Mouse (Mus musculus): ENCODE results near the gene Bok. TPM values are rescaled to one million over a fixed set of nuclear protein-coding genes. Genes with fewer than 3 reads are reported as not detected.
"Not testable (repeated sequence)": the region's sequence is repeated elsewhere in the genome, so short reads cannot be mapped to it uniquely, and the experiment has no call there.

Gene Bok
- total RNA-seq (2014; fragmentation: Nextera tagmentation) = not detected in 2 replicates
- not detected in 2 replicates for total RNA-seq (2017)

GRCm38 (mm10) chr1:93685401-93686244 is at the start of gene Bok:
Gene Bok, plus strand, starts transcription at chr1:93685660.
- ATAC-seq (replicated peaks; ENCODE audit: low FRiP score, low TSS enrichment, poor library complexity, severe bottlenecking) = no peak

- 0 out of 2 replicates have a peak, but pooled peaks have one; percentile 25 for ATAC-seq (replicated peaks; ENCODE audit: low FRiP score, low TSS enrichment, poor library complexity, severe bottlenecking)
Measured at GRCm38 (mm10) chr1:93636211-93636897, 49.1 kb upstream of the Bok start.

DNA sequence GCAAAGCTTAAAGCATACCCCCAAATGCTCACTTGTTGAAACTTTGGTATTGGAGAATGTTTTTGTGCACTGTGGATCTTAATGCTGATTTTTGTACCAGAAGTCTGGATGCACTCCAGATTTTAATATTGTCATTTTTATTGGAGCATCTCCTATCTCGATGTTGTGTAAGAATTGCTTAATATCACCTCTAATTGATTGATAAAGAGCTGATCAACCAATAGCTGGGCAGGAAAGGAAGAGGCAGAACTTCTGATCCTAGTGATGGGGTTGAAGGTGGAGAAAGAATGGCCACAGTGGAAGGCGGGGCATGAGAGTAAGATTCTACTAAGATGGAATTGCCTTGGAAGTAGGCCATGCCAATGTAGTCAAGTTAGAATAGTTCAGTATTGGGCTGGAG is 43.5 kb upstream of the Bok start:
- no peak for ATAC-seq (replicated peaks; ENCODE audit: low FRiP score, low TSS enrichment, poor library complexity, severe bottlenecking)

GRCm38 (mm10) chr1:93642692-93643091 is 42.8 kb upstream of the Bok start:
- no peak for ATAC-seq (replicated peaks; ENCODE audit: low FRiP score, low TSS enrichment, poor library complexity, severe bottlenecking)

DNA sequence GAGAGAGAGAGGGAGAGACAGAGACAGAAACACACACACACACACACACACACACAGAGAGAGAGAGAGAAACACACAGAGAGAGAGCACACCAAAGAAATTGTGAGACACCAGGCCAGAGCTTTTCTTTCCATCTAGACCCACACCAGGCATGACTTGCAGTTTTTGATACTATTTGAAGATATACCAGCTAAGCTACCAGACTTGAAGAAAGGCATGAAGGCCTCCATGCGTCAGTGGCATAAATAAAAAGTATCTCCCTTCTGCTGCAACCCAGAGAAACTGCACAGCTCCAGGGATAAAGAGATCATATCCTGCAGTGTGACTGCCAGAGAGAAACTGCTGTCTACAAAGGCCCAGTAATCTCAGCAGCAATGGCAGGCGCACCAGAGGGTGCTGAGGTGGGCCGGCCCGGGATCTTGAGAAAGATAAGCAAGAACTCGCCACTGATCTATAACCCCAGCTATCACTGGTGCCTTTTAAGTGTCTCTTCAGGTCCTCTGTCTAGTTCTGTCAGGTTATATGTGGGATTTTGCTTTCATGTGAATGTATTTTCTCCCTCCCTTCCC is 35.8 kb upstream of the Bok start:
- peak; percentile 79 for ATAC-seq (replicated peaks; ENCODE audit: low FRiP score, low TSS enrichment, poor library complexity, severe bottlenecking)

DNA sequence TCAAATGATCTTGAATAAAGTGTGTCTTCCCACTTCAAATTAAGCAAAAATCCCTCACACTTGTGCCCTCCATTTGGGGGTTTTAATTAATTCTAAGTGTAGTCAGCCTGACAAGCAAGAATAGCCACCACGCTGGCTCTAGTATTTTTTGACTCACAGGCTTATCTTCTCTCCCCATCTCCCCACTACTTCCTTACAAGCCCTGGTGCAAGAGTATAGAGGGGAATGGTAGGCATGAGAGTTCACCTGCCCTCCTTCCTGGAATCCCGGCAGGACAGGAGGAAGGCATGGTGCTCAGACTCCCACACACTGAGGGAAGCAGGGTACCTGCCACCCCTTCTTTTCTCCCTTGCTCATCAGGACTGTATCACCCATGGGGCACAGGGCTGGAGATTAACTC is 31.2 kb upstream of the Bok start:
- no peak for ATAC-seq (replicated peaks; ENCODE audit: low FRiP score, low TSS enrichment, poor library complexity, severe bottlenecking)

DNA sequence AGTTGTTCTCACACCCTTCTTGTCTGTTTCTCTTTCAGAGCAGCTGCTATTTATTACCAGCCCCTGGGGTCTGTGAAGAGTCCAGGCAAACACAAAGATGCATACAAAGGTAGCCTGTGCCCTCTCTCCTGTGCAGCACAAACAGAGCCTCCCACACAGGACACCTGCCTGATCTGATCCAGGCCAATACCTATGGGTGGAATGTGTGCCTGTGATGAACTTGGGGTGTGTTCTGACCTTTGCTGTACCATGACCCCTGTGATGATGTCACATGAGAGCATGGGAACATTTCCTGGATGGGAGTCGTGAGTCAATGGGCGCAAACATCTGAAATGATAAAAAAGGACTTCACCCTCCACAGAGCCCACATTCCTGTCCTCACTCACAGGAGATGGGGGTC is 30.7 kb upstream of the Bok start:
- no peak for ATAC-seq (replicated peaks; ENCODE audit: low FRiP score, low TSS enrichment, poor library complexity, severe bottlenecking)

- peak; percentile 36; the same call in 1 of the 2 replicates for ATAC-seq (replicated peaks; ENCODE audit: low FRiP score, low TSS enrichment, poor library complexity, severe bottlenecking)
Measured at GRCm38 (mm10) chr1:93656325-93657024, 29.0 kb upstream of the Bok start.

DNA sequence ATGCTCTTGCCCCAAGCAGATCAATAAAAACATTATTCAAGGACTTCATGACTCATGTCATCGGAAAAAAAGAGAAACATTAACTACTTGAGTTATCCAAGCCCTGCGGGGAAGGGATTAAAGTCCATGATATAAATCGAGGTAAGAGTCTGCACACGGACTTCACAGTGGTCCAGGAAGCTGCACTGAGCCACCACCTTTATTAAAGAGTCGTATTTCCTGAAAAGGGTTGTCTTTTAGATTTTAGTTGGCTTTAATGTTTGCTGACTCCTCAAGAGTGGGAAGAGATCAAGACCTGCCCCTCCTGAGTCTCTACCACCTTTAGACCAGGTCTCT is 28.5 kb upstream of the Bok start:
- ATAC-seq (replicated peaks; ENCODE audit: low FRiP score, low TSS enrichment, poor library complexity, severe bottlenecking) = no peak

- not testable (repeated sequence) for ATAC-seq (replicated peaks; ENCODE audit: low FRiP score, low TSS enrichment, poor library complexity, severe bottlenecking)
Measured at GRCm38 (mm10) chr1:93658559-93658958, 26.9 kb upstream of the Bok start, which contains the start of gene Stk25. Gene Stk25, minus strand, starts transcription at chr1:93658659.

GRCm38 (mm10) chr1:93667760-93668400 is 17.6 kb upstream of the Bok start:
- ATAC-seq (replicated peaks; ENCODE audit: low FRiP score, low TSS enrichment, poor library complexity, severe bottlenecking) = peak; percentile 77

DNA sequence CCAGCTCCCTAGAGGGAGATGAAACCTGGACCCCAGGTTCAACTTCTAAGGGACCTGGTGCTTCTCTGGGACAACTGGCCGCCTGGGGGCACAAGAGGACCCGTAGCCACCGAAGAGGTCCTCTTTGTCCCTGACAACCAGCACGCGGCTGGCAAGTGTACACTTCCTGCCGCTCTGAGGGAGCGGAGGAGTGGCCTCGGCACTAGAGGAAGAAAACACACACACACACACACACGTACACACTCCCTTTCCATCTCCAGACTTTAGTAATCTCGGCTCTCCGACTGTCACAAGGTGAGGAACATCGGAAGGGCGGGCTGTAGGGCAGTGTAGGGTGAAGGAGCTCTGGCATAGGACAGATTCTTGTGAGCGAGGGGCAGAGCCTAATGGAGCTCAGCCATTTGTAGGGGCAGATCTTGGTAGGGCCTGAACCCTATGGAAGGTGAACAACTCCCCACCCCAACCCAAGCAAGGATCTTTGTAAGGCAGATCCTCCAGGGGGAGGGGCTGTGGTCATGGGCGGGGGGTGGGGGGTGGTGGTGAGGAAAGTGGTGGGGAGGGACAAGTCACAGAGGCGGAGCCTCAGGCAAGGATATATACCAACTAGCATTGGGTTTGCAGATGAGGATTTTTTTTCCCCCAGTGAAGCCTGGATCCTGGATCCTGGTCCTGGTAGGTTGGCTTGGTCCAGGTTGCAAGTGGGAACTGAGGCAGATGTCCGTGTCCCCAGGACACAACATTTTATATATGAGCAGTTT is 16.5 kb upstream of the Bok start:
- ATAC-seq (replicated peaks; ENCODE audit: low FRiP score, low TSS enrichment, poor library complexity, severe bottlenecking) = peak; percentile 95

- ATAC-seq (replicated peaks; ENCODE audit: low FRiP score, low TSS enrichment, poor library complexity, severe bottlenecking) = no peak
Measured at GRCm38 (mm10) chr1:93669941-93670340, 15.5 kb upstream of the Bok start.

GRCm38 (mm10) chr1:93672682-93673081 is 12.8 kb upstream of the Bok start:
- no peak for ATAC-seq (replicated peaks; ENCODE audit: low FRiP score, low TSS enrichment, poor library complexity, severe bottlenecking)

- ATAC-seq (replicated peaks; ENCODE audit: low FRiP score, low TSS enrichment, poor library complexity, severe bottlenecking) = no peak
Measured at GRCm38 (mm10) chr1:93678386-93678785, 7.1 kb upstream of the Bok start.

- peak; percentile 23; the same call in 1 of the 2 replicates for ATAC-seq (replicated peaks; ENCODE audit: low FRiP score, low TSS enrichment, poor library complexity, severe bottlenecking)
Measured at GRCm38 (mm10) chr1:93679889-93680568, 5.4 kb upstream of the Bok start.

- ATAC-seq (replicated peaks; ENCODE audit: low FRiP score, low TSS enrichment, poor library complexity, severe bottlenecking) = peak; percentile 58
Measured at GRCm38 (mm10) chr1:93686245-93686960, 943 bp downstream of the Bok start.

DNA sequence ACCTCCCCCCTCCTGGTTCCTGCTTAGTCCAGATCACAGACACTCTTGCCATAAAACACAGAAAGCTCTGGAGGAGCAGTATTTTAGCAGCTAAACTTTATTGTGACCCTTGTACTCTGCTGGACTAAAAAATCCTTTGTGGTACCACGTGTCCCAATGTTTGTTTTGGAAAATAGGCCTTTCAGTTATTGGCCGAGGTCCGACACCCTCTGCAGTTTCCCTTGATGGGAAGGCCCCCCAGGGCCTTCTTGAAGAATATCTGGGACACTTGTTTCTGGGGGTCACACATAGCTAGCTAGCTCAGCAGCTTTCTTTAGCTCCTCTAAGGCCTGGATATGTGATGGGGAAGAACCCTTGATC is 1.5 kb downstream of the Bok start:
- ATAC-seq (replicated peaks; ENCODE audit: low FRiP score, low TSS enrichment, poor library complexity, severe bottlenecking) = no peak

Measured in megakaryocyte-erythroid progenitor cell, adult 5-6 weeks (primary cell).